Mouse (Mus musculus) cerebellum, adult 9-10 months (tissue): ENCODE data around the gene Ppp1r9b.
A peak's percentile ranks its signal among the peaks of the same experiment; 100 is the strongest.
"Not testable (repeated sequence)": the region's sequence is repeated elsewhere in the genome, so short reads cannot be mapped to it uniquely, and the experiment has no call there.

Experiments used
- DNase-seq: peaks from one replicate; pipeline ENCODE4 v3.0.0; 2022

Gene Ppp1r9b

GRCm38 (mm10) chr11:94990749-94991577 lies at the start of gene Ppp1r9b:
TSS of gene Ppp1r9b (plus strand) at chr11:94991035.
- DNase-seq: peak; percentile 91

- no peak for DNase-seq
These were observed 49.7 kb upstream of the Ppp1r9b start for GRCm38 (mm10) chr11:94941121-94941520.

- no peak for DNase-seq
These were observed 49.1 kb upstream of the Ppp1r9b start for GRCm38 (mm10) chr11:94941776-94942175.

- peak; percentile 48 for DNase-seq
These were observed 48.4 kb upstream of the Ppp1r9b start for GRCm38 (mm10) chr11:94942282-94943023.

- DNase-seq: no peak
These were observed 47.8 kb upstream of the Ppp1r9b start for GRCm38 (mm10) chr11:94943054-94943453.

- no peak for DNase-seq
These were observed 46.5 kb upstream of the Ppp1r9b start for GRCm38 (mm10) chr11:94944295-94944694.

- DNase-seq: no peak
These were observed 45.6 kb upstream of the Ppp1r9b start for GRCm38 (mm10) chr11:94945236-94945635.

GRCm38 (mm10) chr11:94952169-94952568 lies 38.7 kb upstream of the Ppp1r9b start:
- no peak for DNase-seq

GRCm38 (mm10) chr11:94955103-94955502 lies 35.7 kb upstream of the Ppp1r9b start:
- DNase-seq: no peak

- DNase-seq: no peak
These were observed 33.2 kb upstream of the Ppp1r9b start for GRCm38 (mm10) chr11:94957693-94958064.

GRCm38 (mm10) chr11:94958065-94958858 lies 32.6 kb upstream of the Ppp1r9b start:
- peak; percentile 61 for DNase-seq

GRCm38 (mm10) chr11:94962534-94963101 lies 28.2 kb upstream of the Ppp1r9b start:
- DNase-seq: no peak

GRCm38 (mm10) chr11:94967419-94967818 lies 23.4 kb upstream of the Ppp1r9b start, which contains the start of gene Hils1:
TSS of gene Hils1 (plus strand) at chr11:94967593.
- no peak for DNase-seq

GRCm38 (mm10) chr11:94968187-94968586 lies 22.6 kb upstream of the Ppp1r9b start:
- no peak for DNase-seq

GRCm38 (mm10) chr11:94969709-94970108 lies 21.1 kb upstream of the Ppp1r9b start:
- not testable (repeated sequence) for DNase-seq

GRCm38 (mm10) chr11:94970210-94970943 lies 20.5 kb upstream of the Ppp1r9b start:
- peak; percentile 81 for DNase-seq

- DNase-seq: peak; percentile 75
These were observed 18.8 kb upstream of the Ppp1r9b start for GRCm38 (mm10) chr11:94971895-94972615.

GRCm38 (mm10) chr11:94972887-94973286 lies 17.9 kb upstream of the Ppp1r9b start:
- DNase-seq: no peak

- no peak for DNase-seq
These were observed 17.5 kb upstream of the Ppp1r9b start for GRCm38 (mm10) chr11:94973313-94973712.

- DNase-seq: peak; percentile 57
These were observed 15.9 kb upstream of the Ppp1r9b start for GRCm38 (mm10) chr11:94974951-94975350.

GRCm38 (mm10) chr11:94976199-94976598 lies 14.6 kb upstream of the Ppp1r9b start, which contains the start of gene Sgca:
TSS of gene Sgca (minus strand) at chr11:94976327.
- no peak for DNase-seq
